Mouse (Mus musculus) right cerebral cortex, adult 18-20 months (tissue): ENCODE measurements around the gene Ep300.

Experiments
- DNase-seq: peaks from one replicate; pipeline ENCODE4 v3.0.0; 2022; ENCODE audit warnings: mixed read lengths

Gene Ep300

DNA sequence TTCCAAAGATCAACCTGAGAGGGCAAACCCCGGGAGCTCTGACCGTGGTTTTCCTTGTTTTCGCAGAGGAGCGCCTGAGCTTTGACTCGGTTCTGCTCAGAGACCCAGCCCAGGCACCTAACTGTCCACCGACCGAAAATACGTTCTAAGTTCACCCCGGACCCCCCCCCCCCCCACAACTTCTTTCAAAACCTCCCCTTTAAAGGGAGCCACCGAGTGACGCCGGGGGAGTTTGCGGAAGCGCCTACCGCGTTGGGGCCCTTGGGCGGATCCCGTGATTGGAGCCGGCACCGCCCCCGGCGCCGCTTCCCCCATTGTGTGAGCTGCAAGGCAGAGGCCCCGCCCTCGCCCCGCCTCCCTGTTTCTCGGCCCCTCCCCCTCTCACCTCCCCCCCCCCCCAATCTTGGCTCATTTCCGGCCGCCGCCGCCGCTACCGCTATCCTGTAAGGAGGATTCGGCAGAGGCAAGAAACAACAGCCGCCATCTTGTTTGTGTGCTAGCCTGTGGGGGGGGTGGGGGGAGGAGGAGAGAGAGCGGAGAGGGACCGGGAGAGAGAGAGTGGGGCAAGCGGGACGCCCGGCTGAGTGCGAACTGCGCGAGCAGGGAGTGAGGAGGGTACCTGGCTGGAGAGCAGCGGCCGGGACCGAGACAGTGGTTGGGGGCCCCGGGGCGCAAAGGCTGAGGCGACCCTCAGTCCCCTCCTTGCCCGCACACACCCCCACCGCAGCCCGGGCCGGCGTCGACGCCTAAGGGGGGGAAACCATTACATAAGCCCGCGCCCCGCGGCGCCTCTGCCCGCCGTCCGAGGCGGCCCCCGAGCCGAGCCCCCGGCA, at the start of gene Ep300:
TSS of gene Ep300 (plus strand) at position 439 of the 833 bp plus-strand sequence.
- peak; percentile 97 for DNase-seq

DNA sequence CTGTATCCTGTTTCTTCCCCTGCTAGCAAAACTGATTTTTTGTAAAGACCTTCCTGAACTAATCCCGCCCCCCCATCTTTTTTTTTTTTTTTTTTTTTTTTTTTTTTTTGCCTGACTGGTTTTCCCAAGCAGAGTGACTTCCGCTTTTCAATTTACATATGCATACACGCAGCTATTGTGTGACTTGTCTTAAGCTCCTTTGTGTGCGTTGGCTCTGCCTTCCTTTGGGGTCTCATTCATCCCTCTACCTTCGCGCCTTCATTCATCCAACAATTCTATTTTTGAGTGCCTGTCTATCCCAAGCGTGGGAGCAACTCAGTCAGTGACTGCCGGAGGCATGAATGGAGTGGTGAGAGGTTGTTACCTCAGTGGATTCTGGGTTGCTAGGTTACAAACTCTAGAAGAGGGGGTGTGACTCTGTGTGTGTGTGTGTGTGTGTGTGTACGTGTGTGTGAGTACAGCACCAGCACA, 49.2 kb upstream of the Ep300 start:
- DNase-seq, result peak; percentile 76

DNA sequence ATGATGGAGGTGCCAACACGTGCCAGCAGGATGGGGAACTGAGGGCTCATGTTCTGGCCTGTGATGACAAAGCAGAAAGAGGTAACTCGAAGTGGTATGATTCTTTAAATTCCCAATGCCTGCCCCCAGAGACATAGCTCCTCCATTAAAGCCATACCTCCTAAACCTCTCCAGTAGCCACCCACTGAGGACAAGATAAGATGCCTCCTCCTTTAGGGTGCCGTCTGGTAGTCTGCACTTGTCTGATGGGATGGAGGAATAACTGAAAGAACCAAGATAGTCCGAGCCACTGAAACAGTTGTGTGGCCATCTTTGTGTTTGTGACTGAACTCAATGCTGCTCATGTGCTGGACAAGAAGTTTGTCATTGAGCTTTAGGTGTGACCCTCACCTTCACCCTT, 47.0 kb upstream of the Ep300 start:
- DNase-seq, result no peak

DNA sequence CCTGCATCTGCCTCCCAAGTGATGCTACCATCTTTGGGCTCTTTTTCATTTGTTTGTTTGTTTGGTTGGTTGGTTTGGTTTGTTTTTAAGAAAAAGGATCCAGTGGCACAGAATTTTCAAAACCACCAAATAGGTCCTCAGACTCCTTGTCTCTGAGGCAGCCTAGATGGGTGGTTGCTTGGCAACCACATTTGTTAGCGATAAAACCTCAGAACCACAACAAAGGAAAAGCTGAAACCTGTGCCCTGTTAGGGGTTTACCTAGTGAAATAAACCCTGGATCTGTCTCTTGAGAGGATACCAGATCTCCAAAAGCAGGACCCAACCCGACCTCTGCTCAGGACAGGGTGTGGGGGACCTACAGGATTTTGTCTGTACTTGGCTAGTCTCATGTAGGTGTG, 45.6 kb upstream of the Ep300 start:
- no peak for DNase-seq

DNA sequence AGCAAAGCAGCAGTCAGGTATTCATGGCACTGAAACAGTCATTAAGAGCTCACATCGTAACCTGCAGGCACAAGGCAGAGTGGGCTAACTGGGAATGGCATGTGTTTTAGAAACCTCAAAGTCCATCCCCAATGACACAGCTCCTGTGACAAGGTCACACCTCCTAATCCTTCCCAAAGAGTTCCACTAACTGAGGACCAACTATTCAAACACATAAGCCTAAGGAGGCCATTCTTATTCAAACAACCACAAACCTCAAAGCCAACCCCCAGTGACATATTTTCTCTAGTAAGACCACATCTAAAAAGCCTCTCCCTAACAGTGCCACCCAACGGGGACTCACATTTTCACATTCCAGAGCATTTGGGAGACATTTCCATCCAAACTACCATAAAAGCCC, 40.2 kb upstream of the Ep300 start:
- no peak for DNase-seq

DNA sequence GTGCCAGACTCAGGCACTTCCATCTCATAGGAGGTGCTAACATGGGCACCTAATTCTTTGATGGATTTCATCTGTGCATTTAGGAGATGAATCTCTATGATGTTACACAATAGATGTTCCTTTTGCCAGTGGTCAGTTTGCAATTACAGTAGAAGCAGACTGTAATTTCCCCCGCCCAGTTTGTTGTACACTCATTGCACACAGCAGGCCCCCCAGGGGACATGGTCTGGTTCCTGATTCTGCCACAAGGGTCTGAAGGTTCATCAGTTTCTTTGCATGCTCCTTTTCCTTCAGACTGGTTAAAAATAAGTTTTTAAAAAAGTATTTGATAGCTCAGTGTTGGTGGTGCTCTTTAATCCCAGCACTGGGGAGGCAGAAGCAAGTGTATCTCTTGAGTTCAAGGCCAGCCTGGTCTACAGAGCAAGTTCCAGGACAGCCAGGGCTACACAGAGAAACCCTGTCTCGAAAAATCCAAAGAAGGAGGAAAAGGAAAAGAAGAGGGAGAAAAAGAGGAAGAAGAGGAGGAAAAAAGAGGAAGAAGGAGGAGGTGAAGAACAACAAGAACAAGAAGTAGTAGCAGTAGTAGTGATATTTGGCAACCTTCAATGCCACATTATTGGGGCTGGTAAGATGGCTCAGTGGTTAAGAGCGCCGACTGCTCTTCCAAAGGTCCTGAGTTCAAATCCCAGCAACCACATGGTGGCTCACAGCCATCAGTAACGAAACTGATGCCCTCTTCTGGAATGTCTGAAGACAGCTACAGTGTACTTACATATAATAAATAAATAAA, 39.6 kb upstream of the Ep300 start:
- DNase-seq, result no peak

DNA sequence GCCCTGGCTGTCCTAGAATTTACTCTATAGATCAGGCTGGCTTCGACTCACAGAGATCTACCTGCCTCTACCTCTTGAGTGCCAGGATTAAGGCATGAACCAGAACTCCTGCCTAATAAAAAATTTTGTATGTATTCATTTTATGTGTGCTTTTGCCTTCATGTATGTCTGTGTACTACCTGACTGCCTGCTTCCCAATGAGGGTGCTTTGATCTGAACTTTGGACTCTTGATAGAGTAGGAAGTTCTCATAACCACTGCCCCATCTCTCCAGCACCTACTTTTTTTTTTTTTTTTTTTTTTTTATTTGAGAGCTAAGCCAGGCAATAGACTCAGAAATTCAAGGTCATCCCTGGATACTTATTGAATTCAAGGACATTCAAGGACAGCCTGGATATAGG, 31.7 kb upstream of the Ep300 start:
- no peak for DNase-seq

DNA sequence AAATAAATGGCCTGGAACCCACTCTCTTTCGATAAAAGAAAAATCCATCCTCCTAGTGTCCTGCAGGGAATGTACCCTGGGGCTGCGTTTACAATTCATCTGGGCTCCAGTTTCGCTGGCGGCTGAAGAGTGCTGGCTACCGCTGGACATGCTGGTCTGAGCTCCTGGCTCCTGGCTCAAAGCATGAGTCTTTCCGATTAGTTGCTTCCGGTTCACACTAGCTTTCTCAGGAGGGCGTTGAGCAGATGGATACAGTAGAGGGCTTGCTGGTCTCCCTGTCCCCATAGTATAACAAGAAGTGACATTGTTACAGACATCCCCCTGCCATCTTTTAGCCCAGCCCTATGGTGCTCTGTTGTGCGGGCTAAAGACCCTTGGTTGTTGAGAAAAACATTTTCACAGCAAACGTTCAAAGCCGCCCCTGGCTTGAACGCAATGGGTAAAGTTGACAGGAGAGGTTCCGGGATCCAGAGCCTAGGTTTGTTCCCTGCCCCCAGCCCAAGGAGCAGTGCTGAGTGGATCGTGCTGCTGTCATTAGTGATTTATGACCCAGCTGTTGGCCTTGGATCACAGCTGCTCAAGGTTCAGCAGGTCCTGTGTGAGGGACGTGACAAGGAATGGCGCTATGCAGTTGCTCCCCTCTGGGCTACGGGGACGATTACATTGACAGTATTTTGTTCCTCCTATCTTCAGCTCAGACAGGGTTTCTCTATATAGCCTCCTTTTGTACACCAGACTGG, 30.4 kb upstream of the Ep300 start:
- no peak for DNase-seq

DNA sequence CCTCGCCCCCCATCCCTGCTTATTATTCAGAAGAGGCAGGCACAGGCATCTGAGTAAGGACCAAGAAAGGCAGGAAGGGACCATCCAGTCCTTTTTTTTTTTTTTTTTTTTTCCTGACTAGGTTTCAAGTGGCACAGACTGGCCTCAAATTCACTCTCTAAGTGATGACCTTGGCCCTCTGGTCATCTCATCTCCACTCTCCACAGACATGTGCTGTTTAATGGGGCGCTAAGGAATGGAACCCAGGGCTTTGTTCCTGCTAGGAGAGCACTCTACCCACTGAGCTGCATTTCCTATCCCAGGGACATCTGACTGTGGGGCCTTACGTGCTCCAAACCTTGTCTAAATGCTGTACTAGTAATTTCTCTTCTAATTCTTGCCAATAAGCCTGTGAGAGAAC, 29.2 kb upstream of the Ep300 start:
- no peak for DNase-seq

DNA sequence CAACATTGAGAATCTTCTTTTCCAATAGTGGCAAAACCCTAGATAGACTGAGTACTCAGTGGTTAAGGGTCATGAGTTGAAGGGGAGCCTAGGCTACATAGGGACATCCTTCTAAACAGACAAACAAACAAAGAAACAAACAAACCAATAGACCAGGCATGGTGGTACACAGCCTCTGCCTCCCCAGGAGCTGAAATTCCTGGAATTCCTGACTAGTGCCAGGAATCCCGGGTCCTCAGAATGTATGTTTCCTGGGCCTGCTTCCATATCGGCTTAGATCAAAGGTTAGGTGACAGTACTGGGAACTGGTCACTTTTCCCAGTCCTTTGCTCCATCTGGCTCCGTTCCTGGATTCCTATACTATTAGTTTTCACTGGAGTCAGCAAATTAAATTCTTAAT, 23.6 kb upstream of the Ep300 start:
- no peak for DNase-seq

DNA sequence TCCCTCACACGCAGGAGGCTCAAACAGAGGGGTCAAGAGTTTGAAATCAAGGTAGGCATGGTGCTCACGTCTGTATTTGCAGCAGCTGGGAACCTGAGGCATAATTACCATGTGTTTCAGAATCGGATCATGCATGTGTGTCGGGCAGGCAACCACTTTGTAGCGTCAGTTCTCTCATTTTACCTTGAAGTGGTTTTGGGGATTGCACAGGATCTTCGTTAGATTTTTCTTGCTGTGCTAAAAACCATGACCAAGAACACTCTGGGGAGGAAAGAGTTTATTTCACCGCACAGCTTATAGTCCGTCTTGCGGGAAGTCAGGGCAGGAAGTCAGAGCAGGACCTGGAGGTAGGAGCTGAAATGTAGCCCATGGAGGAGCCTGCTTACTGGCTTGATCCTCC, 23.2 kb upstream of the Ep300 start:
- no peak for DNase-seq

DNA sequence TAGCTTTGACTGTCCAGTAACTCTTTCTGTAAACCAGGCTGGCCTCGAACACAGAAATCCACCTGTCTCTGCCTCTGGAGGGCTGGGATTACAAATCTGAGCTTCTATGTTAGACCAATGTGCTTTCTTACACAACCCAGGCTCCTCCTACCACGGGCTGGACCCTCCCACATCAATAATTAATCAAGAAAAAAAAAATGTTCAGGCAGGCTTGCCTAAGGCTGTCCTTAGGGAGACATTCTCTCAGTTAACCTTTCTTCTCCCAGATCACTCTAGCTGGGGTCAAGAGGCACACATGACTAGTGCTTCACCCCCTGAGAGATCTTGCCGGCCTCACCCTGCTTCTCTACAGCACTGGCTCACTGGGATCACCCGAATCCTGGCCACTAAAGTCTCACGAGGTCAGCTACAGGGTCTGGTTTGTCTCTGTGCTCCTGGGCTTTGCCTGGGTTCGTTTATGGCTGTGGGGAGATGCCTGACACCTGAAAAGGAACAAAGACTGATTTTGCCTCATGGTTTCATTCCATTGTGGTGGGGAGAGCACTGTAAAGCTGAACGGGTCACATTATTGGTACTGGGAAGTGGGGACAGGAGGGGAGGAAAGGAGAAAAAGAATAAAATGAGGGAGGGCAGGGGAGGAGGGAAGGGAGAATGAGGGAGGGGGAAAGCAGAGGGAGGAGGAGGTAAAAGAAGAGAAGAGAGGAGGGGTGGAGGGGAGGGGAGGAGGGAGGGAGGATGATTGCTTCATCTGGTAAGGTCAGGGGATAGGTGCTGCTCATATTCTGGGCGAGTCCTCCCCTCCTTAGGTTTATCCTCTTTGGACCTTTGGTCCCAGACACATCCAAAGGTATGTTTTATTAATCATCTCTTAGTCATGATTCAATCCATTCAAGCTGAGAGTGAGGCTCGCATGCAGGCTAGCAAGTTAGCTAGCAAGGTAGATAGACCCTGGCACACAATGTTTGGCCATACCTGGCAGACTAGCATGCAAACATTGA, 22.4 kb upstream of the Ep300 start:
- DNase-seq, result no peak

DNA sequence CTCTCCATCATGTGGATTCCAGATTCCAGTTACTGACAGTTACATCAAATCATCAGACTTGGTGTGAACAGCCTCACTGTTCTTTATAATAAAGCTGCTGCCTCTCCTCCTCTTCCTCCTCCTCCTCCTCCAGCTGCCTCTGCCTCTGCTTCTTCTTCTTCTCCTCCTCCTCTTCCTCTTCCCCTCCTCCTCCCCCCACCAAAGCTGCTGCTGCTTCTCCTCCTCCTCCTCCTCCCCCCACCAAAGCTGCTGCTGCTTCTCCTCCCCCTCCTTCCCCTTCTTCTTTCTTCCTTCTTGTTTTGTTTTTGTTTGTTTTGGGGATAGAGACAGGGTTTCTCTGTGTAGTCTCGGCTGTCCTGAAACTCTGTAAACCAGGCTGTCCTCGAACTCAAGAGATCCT, 17.1 kb upstream of the Ep300 start:
- no peak for DNase-seq

DNA sequence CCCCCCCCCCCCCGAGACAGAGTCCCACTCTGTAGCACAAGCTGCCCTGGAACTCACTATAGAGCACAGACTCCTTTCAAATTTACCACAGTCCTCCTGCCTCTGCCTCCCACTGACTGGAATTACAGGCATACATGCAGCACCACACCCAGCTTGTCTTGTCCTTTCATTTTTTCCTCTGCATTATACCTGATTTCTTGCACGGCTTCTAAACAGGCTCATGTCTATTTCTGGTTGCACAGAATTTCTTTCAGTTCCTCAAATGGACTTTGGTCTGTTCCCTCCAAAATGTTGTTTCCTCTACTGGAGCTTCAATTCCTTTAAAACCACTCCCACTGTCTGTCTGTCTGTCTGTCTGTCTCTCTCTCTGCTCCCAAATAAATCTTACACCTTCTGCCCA, 16.6 kb upstream of the Ep300 start:
- DNase-seq, result no peak

DNA sequence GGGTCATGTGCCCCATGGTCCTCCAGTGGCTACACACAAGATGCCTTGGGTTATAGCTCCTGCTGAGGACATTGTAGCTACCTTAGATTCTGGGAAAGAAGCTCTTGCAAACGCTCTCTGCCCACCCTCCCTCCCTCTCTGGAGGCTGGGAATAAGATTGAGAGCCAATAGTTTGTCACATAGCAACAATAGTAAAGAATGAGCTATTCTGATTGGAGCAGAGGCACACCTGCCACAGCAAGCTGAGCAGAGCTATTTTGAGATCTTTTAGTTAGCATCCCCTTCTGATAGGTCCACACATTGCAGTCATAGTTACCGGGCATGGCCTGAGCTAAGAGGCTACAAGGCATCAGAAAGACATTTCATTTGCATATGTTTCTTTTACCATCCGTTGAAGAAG, 8.2 kb upstream of the Ep300 start:
- no peak for DNase-seq

DNA sequence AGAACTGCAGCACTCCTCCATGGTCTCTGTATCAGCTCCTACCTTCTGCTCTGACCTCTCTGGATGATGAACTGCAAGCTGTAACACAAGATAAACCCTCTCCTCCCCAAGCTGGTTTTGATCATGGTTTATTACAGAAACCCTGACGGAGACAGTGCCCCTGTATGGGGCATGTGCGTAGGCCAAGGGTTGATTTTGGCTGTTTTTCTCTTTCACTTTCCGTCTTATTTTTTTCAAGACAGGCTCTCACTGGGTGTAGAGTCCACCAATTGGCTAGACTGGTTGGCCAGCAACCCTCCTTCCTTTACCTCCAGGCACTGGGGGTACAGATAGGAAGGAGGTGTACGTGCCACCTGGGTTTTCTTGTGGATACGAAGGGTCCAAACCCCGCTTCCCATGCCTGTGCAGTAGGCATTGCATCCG, 7.4 kb upstream of the Ep300 start:
- no peak for DNase-seq

DNA sequence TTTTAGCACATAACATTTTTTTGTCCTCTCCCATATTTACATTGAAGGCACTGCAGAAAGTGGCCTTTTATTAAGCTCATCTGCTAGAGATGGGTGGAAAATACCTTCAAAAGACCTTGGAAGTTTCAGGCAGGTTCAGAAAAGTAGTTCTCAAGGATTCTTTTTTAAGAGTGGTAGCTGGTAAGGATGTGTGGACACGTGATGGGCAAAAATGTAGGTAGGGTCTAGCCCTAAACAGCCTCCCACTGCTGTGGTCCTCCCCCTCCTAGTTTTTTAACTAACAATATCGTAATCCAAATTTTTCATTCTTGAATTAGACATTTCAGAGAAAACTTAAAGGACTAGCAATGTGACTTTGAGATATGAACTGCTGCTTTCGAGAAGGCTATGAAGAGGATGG, 685 bp upstream of the Ep300 start:
- no peak for DNase-seq

DNA sequence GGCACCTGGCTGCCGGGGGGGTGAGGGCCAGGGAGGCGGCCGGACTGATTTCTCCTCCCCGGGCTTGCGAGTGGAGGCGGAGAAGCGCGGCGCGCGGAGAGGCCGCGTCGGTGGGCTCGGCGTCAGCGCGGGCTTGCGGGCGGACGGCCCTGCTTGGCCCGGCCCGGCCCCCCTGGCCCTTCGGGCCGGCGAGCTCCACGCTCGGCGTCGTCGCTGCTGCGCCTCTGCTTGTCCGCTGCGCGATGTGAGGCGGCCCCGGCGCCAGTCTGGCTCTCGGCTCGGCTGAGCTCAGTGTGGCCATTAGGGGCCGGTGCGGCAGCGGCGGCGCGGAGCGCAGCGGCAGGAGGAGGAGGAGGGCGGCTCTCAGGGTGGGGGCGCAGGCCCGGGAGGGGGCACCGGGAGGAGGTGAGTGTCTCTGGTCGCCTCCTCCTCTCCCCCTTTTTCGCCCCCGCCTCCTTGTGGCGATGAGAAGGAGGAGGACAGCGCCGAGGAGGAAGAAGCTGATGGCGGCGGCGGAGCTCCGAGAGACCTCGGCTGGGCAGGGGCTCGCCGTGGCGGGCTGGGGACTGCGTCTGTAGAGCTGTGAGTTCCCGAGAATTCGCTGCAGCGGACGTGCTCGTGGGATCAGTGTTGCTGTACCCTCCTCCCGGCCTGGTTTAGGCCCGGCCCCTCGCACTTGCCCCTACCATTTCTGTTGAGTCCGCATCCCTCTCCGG, 753 bp downstream of the Ep300 start:
- peak; percentile 86 for DNase-seq

DNA sequence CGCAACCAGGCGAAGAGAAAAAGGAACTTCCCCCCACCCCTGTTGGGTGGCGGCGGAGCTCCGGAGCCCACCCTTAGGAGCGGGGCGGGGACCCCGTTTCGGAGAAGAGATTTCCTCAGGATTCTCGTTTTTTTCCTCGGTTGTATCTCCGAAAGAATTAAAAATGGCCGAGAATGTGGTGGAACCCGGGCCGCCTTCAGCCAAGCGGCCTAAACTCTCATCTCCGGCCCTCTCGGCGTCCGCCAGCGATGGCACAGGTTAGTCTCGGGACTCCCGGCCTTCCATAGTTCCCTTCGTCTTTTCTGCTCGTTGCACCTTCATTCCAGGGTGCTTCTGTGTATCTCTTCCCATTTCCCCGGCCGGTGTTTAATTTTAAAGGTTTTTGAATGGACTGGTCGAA, 1.3 kb downstream of the Ep300 start:
- DNase-seq, result no peak

DNA sequence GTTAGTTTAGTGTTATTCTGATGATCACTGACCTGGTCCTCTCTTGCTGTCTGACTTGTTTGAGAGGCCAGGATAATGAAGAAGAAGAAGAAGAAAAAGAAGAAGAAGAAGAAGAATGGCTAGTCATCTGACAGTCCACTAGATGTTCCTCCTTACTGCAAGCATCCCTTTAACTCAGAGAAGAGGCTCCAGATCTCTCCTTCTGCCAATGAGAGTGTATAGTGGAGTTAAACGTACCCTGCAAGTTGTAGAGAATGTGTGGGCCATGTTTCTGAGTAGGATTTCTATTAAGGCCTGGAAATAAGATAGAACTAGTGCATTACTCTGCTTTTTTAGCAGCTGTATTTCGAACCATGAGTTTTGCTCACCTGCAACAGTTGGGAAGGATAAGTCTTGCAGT, 2.5 kb downstream of the Ep300 start:
- DNase-seq, result no peak

DNA sequence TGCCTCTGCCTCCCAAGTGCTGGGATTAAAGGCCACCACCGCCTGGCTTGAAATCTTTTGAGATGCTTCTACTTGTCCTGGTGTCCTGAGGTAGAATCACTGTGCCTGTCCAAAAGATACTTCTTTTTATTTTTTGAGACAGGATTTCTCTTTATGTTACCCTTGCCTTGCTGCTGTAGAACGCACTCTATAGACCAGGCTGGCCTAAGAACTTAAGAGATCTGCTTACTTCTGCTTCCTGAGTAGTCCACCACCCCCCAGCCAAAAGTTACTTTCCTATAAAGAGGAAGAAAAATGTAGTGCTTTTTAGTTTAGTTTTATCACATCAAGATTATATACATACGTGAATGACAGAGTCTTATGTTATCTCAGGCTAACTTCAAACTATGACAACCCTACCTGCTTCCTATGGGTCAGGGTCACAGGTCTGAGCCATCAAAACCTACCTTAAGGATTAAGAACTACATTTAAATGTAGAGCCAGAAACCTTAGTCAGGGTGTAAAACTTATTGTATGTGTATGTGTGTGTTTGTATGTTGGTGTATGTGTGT, 9.1 kb downstream of the Ep300 start:
- DNase-seq, result no peak
